Mouse (Mus musculus) stomach, postnatal 0 days (tissue): Measurements from ENCODE around the gene Ezh1. TPM values are rescaled to one million over a fixed set of nuclear protein-coding genes. Genes with fewer than 3 reads are reported as not detected.

Experiments
- ATAC-seq: fragments of 200-750 bp; cut with Nextera tagmentation; 2 replicates; pipeline ENCODE4 v1.8.0; 2017; ENCODE audit not compliant: low FRiP score, low TSS enrichment
- DNase-seq: peaks from one replicate; pipeline ENCODE4 v3.0.0-alpha.2; 2016; ENCODE audit warnings: low spot score
- H3K27ac ChIP-seq: fragments of 300-500 bp; sonication (generic); replicated peaks from 2 replicates; pipeline ENCODE4 v1.5.1; 2014; ENCODE audit warnings: mild to moderate bottlenecking, control low read depth
- H3K27me3 ChIP-seq: fragments of 300-500 bp; sonication (generic); 2 replicates; pipeline ENCODE4 v1.6.1; 2014; ENCODE audit warnings: low read length; ENCODE audit not compliant: control insufficient read depth, insufficient read depth
- H3K36me3 ChIP-seq: fragments of 300-500 bp; sonication (generic); 2 replicates; pipeline ENCODE4 v1.6.1; 2014; ENCODE audit warnings: low read length, mixed read lengths; ENCODE audit not compliant: control insufficient read depth, insufficient read depth
- H3K4me1 ChIP-seq: fragments of 300-500 bp; sonication (generic); replicated peaks from 2 replicates; pipeline ENCODE4 v1.6.1; 2014; ENCODE audit warnings: antibody characterized with exemption; ENCODE audit not compliant: control insufficient read depth, insufficient read depth
- H3K4me2 ChIP-seq: fragments of 300-500 bp; sonication (generic); replicated peaks from 2 replicates; pipeline ENCODE4 v1.6.1; 2014; ENCODE audit warnings: low read depth, mild to moderate bottlenecking, control low read depth, moderate library complexity
- H3K4me3 ChIP-seq: fragments of 300-500 bp; sonication (generic); 2 replicates; pipeline ENCODE4 v1.5.1; 2014; ENCODE audit warnings: low read depth, low read length, control low read depth
- H3K9ac ChIP-seq: fragments of 300-500 bp; sonication (generic); 2 replicates; pipeline ENCODE4 v1.6.1; 2014; ENCODE audit warnings: mild to moderate bottlenecking, low read length, control low read depth, mixed read lengths
- H3K9me3 ChIP-seq: fragments of 300-500 bp; sonication (generic); 2 replicates; pipeline ENCODE4 v1.6.1; 2016; ENCODE audit warnings: low read length; ENCODE audit not compliant: control insufficient read depth
- CTCF ChIP-seq: IDR thresholded peaks from 2 replicates; pipeline ENCODE4 v1.5.1; 2016; ENCODE audit warnings: antibody characterized with exemption, low read depth, mild to moderate bottlenecking, moderate library complexity
- EP300 ChIP-seq: optimal IDR thresholded peaks from 2 replicates; pipeline ENCODE3; 2016; ENCODE audit warnings: antibody characterized with exemption
- WGBS: fragments of 180-500 bp; shearing (Covaris S2); extraction: QIAGEN DNeasy Blood & Tissue Kit; methylation state at CpG from one replicate; pipeline ENCODE4 v1.1.7; 2014; 5-methylcytosine and 5-hydroxymethylcytosine counted together
- polyA plus RNA-seq: library from polyadenylated mRNA; unstranded; fragments of >200 nt; fragmentation: Nextera tagmentation; extraction: Ambion mirVana; gene quantifications from 2 replicates; pipeline ENCODE4 v1.2.1, GENCODE M21; 2015

The Ezh1 gene
- polyA plus RNA-seq, 1 experiment from 2014 or later, result 8.1 TPM

GRCm38 (mm10) chr11:101170811-101171610 lies 55.3 kb downstream of the Ezh1 start, which contains the start of gene Plekhh3:
Gene Plekhh3, minus strand, starts transcription at chr11:101171351.
- under 1% methylated on average over 40 of the region's 50 CpGs for WGBS
- Histone ChIP-seq H3K9me3 (no peaks in the 10 kb centered on the region), H3K4me2 (peak within 1 kb of the TSS; percentile 80), H3K4me3 (peak within 1 kb of the TSS; percentile 83), H3K4me1 (peaks cover 20% of the 10 kb centered on the region), H3K9ac (peak within 1 kb of the TSS; percentile 82), H3K27ac (peak within 1 kb of the TSS; percentile 95), H3K27me3 (no peaks in the 10 kb centered on the region), H3K36me3 (peaks cover 17% of the 10 kb centered on the region)
- ATAC-seq (peak; percentile 91), DNase-seq (peak; percentile 98)
- TF ChIP-seq CTCF (peak; percentile 38; the same call in 1 of the 2 replicates), EP300 (no peak)

DNA sequence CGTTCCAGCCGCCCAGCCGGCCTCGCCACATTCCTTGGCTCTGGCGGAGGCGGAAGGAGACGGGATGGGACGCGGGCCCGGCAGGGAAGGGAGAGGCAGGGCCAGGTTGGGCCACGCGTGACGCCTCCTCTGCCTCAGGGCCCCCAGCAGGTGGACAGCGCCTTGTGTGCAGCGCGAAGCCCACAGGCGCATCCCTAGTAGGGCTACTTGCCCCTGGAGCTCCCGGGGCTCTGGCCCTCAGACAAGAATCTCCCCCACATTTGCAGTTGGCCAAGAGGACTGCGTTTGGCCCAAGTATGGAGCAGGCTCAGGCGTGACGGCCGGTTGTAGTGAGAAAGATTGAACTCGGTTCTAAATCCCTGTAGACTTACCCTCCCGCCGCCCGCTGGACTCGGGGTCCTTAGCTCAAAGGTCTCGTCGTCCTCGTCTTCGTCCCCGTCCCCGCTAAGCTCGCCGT lies 55.9 kb downstream of the Ezh1 start, which contains the start of gene Cntnap1:
TSS of gene Cntnap1 (plus strand) at position 170 of the 457 bp plus-strand sequence.
- H3K4me2 ChIP-seq, result peak within 1 kb of the TSS; percentile 80
- DNase-seq (peak; percentile 87), ATAC-seq (0 out of 2 replicates have a peak, but pooled peaks have one; percentile 21)
- H3K27me3 ChIP-seq, result no peaks in the 10 kb centered on the region
- peak; percentile 36; the same call in 1 of the 2 replicates for TF ChIP-seq CTCF
- TF ChIP-seq EP300, result no peak
- H3K9me3 ChIP-seq, result no peaks in the 10 kb centered on the region
- peaks cover 19% of the 10 kb centered on the region for H3K4me1 ChIP-seq
- H3K27ac ChIP-seq, result peak within 1 kb of the TSS; percentile 94
- under 1% methylated on average over 35 of the region's 35 CpGs for WGBS
- peak within 1 kb of the TSS; percentile 82 for H3K9ac ChIP-seq
- H3K36me3 ChIP-seq, result peaks cover 20% of the 10 kb centered on the region
- peak within 1 kb of the TSS; percentile 83 for H3K4me3 ChIP-seq

DNA sequence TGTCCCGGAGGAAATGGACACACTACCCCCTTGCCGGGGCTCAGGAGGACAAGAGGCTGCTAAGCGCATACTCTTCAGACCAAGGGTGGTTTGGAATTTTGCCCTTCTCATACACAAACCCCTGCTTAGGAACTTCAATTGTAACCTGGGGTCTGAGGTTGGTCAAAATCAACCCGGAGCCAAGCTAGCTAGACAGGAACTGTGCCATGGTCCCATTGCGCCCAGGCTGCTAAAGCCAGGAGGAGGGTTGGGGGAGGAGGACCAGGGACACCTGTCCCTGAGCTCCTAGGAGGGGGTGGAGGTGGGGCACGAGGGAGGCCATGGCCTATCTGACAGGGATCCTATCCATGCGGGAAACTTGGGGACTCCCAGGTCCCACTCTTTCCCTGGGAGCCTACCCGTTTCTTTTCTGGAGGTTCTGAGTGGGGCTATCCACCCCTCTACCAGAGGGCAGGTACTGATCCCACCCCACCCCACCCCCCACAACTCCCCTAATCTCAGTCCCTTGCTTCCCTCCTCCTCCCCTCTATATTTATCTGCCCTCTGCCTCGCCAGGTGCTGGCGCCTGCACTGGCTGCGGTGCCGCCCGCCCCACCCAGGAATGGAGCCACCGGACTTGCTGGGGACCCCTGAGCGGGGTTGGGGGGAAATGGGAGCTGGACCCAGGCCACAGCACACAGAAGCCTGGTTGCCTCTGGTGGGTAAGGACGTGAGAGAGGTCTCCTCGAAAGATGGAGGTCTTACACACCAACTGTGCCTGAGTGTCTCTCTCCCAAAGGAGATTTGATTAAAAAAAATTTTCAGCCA lies 56.8 kb downstream of the Ezh1 start:
- 14% methylated on average over 17 of the region's 17 CpGs for WGBS

GRCm38 (mm10) chr11:101168301-101168980 lies 57.8 kb downstream of the Ezh1 start:
- no peak for DNase-seq
- Histone ChIP-seq H3K4me1 (peaks cover 9% of the 10 kb centered on the region), H3K9me3 (no peaks in the 10 kb centered on the region), H3K9ac (peak overlapping the region; percentile 82), H3K27ac (peak overlapping the region; percentile 13; the same call in 1 of the 2 replicates), H3K36me3 (peaks cover 32% of the 10 kb centered on the region), H3K27me3 (no peaks in the 10 kb centered on the region), H3K4me3 (peak overlapping the region; percentile 83), H3K4me2 (peak overlapping the region; percentile 80)
- no peak for ATAC-seq
- TF ChIP-seq EP300, result no peak
- no peak for TF ChIP-seq CTCF
- 57% methylated on average over 18 of the region's 18 CpGs for WGBS

More for the DNA sequence above, 56.8 kb downstream of the Ezh1 start:
- no peaks in the 10 kb centered on the region for H3K27me3 ChIP-seq
- peaks cover 23% of the 10 kb centered on the region for H3K36me3 ChIP-seq
- H3K4me3 ChIP-seq, result peak overlapping the region; percentile 83
- ATAC-seq, result no peak
- DNase-seq, result peak; percentile 40
- H3K9ac ChIP-seq, result peak overlapping the region; percentile 82
- peak overlapping the region; percentile 94 for H3K27ac ChIP-seq
- TF ChIP-seq EP300 (no peak), CTCF (no peak)
- peak overlapping the region; percentile 80 for H3K4me2 ChIP-seq
- H3K4me1 ChIP-seq, result peaks cover 15% of the 10 kb centered on the region
- H3K9me3 ChIP-seq, result no peaks in the 10 kb centered on the region

DNA sequence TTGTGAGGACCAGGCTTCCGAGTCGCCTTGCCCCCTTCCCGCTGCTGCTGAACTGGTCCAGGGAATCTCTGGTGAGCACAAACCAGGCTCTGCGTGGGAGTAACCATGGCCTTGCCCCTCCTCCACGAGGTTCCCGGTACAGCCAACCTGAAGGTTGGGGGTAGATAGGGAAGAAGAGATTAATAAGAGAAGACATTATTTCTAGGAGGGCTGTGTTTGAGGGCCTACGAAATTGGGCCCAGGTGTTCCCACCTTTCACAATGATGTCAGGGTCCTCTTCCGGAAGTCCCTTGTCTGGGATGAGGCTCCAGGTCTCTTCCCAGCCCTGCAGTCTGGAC lies 58.3 kb downstream of the Ezh1 start:
- Histone ChIP-seq H3K4me1 (peaks cover 4% of the 10 kb centered on the region), H3K9me3 (no peaks in the 10 kb centered on the region), H3K4me2 (peak overlapping the region; percentile 80), H3K36me3 (peaks cover 37% of the 10 kb centered on the region), H3K9ac (peak overlapping the region; percentile 82), H3K27ac (no peak overlapping the region), H3K27me3 (no peaks in the 10 kb centered on the region), H3K4me3 (0 out of 2 replicates have a peak overlapping the region, but pooled peaks have one; percentile 83)
- ATAC-seq (no peak), DNase-seq (no peak)
- TF ChIP-seq CTCF, result no peak
- TF ChIP-seq EP300, result no peak
- 68% methylated on average over 8 of the region's 8 CpGs for WGBS
